Mouse (Mus musculus) cerebellum, adult 11 months (tissue): ENCODE measurements at regions not wholly inside any gene's neighbourhood (a gene's known extent, or its start where the extent isn't known, plus 50 kb on each side); places are given as distances from the start of the nearest gene placed in this dataset.
A peak's percentile ranks its signal among the peaks of the same experiment; 100 is the strongest.

ENCODE experiments used
- DNase-seq: peaks from one replicate; pipeline ENCODE4 v3.0.0; 2022

DNA sequence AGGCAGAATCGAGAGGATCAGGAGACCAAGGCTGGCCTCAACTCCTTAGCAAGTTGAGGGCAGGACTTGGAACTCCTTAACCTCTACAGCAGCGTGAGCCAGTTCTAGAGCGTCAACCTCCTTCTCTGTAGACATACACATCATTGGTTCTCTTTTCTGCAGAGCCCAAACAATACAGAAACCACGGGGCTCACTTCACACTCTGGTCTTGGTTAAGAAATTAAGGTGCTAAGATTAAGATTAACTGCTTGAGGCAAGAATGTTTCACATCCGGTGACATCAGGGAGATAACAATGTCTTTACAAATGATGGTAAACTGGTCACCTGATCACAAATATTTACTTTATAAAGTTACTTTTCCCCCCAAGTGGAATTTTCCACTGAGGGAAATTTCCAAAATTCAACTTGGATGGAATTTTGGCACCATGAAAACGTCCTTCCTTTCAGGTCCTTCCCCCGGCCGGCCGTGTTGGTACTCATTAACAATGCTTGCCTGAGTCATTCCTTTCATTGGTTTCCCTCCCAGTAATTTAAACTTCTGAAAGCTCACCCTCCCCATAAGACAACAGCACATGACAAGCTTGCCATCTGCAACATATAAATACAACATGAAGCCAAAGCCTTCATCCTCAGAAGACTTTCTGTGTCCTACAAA lies 77.3 kb upstream of the Kdm7a start:
- no peak for DNase-seq

DNA sequence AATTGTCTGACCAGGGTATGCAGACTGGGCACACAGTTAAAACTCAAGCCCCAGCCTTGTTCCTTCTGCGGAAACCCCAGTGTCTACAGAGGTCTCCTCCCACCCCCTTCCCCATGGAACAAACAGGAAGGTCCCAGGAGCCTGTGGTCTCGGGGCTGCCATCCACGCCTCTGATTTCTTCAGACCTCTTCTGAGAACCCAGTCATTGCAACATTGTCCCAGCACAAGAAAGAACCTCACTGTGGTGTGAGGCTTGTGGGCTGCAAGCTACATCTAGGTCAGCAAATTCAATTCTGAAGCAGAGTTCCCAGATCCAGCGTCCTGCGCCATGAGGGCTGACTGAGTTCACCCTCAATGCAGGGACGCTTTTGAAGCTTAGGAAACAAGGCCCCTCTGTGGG lies 71.7 kb upstream of the Kdm7a start:
- DNase-seq: no peak

DNA sequence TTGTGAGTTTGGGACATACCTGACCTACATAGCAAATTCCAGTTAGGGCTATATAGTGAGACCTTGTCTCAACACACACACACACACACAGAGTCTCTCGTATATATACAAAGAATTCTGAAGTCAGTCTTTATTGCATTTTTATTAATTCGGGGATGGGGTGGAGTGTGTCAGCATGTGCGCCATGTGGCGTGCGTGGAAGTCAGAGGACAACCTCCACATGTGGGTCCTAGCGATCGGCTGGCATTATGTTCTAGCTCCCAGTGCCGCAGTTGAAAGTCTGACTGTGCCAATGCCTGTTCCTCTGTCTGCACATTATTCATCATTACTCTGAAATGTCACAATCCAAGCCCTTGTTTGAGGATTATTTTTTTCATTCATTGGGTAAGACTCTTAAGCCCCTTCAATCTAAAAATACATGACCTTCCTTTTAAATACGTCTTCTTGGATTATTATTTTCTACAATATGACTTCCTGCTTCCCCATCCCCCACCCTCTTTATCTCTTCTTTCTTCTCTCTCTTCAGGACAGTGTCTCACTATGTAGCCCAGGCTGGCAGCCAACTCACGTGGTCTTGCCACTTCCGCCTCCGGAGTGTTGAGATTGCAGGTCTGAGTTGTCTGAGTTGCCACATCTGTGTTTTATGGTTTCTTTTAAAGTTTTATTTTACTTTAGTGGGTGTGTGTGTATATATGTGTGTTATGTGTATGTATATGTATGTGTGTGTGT lies 68.3 kb upstream of the Kdm7a start:
- no peak for DNase-seq

DNA sequence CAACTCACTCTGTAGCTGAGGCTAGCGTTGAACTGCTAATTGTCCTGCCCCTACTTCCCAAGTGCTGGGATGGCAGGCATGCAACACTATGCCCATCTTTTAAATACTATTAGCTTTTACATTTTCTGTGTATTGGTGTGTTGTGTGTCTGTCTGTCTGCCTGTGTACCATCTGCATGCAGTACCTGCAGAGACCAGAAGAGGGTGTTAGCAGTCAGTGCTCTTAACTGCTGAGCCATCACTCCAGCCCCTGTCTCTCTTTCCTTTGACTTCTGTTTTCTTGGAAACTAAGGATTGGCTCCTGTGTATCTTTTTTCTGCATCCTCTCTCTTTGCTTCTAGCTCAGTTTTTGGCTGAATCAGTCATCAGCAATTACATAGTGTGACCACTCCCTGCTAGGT lies 66.8 kb upstream of the Kdm7a start:
- DNase-seq: no peak

DNA sequence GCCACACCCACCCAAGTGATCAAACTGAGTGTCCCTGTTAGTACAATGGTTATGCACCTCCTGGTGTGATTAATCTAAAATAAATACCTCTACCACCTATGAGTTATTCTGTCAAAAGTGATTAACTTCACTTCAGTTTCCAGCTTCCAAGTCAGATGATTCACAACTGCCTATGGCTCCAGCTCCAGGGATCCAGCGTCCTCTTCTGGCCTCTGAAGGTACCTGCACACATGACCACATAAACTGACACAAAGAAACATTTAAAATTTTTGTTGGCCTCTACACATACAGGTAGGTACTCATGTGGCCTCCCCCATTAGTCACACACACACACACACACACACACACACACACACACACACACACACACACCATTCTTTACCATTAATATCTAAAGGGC lies 63.9 kb upstream of the Kdm7a start:
- no peak for DNase-seq

DNA sequence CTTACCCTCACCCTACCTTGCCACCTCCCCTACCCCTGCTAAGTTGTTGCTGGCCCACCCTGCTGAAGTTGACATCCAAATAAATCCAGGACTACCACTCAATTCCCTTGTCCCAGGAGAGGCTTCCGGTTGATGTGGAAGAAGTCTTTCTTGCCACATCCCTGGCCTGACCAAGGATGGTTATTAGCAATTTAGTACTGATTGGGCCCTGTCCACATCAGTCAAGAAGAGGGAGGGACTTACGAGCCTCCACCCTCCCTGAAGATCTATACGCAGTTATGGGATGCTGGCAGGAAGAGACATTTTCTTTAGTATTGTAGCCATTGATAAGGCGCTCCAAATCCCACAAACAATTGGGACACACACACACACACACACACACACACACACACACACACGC lies 63.1 kb upstream of the Kdm7a start:
- no peak for DNase-seq

DNA sequence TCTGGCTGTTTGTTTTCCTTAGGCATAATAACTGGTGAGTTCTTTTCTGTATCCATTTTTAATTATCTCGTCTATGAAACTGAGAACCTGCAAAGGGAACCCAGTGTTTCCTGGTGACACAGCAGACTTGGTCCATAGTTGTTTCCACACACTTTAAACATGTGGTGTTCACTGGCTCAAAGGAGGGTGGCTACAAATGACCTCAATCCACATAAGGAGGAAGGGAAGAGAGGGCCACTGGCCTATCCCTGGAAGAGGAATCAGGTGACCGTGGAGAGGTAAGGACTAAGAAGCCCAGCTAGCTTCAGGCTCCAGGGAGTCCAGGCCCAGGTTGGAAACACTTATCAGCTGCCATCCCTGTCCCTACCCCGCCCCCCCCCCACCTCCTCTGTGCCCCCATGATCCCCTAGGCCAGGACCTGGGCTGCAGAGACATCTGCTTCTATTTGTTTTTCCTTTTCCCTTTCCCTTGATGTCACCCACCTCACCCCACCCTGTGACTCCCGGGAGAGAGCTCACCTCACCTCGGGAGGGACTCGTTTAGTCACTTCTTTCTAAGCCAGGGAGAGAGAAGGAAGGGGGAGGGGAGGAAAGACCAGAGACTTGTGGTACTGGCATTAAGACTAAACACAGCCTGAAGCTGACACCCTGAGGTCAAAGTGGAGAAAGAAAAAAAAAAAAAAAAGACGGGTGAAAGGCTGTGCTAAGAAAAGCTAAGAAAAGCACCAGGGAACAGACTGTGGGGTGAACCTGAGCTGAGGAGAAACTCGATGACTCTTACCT lies 62.2 kb upstream of the Kdm7a start:
- DNase-seq: no peak

DNA sequence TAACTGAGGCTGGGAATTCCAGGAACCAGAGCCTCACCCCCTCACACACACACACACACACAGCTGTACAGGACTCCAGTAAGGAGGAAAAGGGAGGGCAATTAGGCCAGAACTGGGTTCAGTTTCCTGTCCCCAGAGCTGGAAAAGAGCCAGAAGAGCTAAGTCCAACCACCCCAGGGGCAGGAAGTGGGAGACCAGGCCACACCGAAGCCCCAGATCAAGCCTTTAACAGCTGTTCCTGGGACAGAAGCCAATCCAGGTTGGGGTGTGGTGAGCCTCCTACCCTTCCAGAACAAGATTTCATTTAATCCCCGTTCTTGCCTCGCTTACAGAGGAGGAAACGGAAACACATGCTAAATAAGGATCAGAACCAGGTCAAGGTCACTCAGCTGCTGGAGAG lies 58.1 kb upstream of the Kdm7a start:
- no peak for DNase-seq

DNA sequence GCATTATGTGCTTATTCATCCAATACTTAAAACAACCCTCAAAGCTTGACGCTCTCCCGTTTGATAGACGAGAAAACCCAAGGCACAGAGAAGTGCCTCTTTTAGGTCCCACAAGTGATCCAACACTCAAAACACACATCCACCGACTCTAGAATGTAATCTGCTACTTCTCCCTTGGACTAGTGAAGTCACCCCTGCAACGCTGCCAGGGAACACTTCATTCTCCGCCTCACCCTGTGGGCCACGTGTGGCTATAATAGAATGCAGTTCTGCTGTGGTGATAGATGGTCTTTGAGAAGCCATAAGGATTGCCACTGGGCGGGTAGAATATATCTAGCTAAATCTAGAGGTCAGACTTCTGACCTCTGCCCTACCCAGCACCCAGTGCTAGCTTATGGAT lies 57.0 kb upstream of the Kdm7a start:
- DNase-seq: no peak

DNA sequence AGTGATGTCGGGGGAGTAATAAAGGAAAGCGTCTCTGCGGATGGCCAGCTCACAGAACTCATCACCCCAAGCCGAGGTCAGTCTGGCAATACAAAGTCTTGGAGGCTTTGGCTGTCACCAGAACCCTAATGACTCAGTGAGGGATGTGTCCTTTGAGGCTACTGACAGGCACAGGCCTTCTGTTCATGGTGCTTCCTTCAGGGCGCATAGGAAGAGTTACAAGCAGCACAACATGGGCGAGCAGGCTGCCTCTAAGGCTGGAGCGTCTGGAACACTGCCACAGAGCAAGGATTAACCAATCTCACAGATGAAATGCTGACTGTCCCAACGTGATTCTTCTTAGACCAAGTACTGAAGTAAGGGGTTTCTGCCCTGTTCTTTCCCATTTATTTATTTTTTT lies 55.4 kb upstream of the Kdm7a start:
- no peak for DNase-seq

DNA sequence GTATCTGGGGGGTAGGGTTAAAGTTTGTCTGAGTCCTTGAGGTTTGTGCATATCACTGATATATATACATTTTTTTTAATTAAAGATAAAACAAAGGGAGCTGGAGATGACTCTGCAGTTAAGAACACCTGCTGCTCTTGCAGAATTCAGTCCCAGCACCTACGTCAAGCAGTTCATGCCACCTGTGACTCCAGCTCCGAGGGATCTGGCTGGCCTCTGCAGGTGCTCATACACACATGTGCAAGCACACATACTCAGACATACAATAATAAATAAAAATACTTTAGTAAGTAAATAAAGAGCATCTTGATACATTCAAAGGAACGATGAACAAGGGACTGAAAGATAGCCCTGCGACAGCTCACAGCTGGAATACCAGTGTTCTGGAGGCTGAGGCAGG lies 53.9 kb upstream of the Kdm7a start:
- no peak for DNase-seq

DNA sequence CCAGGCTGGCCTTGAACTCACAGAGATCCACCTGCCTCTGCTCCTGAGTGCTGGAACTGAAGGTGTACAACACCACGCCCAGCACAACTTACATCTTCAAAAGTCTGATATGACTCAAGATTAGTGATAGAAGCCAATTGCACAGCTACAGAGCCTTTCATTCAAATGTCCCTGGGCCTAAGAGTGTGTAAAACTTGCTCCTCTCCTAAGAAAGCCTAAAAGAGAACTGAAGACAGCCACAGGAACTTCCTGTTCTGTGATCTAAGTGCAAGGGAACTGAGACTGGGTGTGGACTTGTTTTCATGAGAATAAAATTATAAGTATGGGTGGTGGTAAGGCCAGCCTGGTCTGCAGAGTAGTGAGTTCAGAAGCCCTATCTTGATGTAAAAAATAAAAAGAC lies 52.5 kb upstream of the Kdm7a start:
- DNase-seq: no peak

DNA sequence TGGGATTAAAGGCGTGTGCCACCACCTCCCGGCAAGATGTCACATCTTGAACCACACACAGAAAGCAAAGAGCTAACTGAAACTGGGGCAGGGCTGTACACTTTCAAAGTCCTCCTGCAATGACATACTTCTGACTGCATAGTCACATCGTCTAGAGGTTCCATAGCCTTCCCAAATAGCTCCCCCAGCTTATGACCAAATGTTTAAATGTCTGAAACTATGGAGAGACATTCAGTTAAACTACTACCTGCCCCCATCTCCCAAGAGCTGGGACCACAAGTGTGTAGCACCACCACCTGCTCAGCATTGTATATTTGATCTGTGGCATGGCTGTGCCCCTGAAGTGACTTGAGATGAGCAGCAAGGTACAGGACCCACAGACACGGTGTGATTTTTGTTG lies 52.1 kb upstream of the Kdm7a start:
- DNase-seq: no peak

DNA sequence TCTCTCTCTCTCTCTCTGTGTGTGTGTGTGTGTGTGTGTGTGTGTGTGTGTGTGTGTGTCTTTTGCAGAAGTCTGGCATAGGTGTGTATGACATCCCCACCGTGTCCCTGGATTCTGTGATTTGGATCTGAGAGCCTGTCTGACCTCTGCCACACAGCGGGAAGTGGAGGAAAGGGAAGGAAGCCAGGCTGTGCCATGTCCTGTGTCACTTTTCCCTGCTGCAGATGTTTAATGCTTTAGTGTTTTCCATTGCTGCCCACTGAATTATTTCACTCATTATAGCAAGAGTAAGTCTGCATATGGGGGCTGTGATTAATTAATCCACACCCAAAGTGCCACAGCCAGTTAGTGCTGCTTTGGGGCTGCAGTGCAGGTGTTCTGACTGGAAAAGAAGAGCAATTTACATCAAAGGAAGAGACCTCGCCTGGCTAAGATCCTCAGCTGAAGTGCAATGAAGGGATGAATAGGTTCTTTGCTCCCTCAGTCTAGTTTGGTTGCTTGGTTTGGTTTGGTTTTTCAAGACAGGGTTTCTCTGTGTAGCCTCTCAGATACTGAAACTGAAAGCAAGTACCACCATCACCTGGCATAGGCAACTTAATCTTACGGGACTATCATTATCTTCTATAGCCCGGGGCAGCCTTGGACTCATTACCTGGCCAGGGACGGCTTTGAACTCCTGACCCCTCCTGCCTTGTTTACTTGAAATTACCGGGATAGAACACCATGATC lies 51.2 kb upstream of the Kdm7a start:
- DNase-seq: no peak

DNA sequence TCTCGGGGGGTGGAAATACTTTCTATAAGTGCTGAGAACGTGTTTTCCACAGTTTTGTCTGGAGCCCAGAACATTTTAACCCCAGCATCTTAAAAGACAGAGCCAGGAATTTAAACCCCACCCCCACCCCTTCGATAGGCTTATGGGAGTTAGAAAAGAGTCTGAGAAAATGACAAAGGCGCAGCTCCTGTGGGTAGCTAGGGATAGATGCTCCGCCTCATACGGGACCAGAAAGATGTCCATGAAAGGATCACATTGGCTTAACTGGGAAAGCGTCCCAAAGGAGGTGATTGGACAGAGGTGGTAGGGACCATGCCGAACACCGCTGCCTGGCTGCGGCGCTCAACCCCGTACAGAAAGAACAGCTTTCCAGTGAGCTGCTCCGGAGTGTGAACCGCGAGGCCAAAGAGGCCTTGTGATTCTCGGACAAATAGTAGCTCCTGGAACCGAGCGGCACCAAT lies 50.6 kb upstream of the Kdm7a start:
- peak; percentile 15 for DNase-seq

DNA sequence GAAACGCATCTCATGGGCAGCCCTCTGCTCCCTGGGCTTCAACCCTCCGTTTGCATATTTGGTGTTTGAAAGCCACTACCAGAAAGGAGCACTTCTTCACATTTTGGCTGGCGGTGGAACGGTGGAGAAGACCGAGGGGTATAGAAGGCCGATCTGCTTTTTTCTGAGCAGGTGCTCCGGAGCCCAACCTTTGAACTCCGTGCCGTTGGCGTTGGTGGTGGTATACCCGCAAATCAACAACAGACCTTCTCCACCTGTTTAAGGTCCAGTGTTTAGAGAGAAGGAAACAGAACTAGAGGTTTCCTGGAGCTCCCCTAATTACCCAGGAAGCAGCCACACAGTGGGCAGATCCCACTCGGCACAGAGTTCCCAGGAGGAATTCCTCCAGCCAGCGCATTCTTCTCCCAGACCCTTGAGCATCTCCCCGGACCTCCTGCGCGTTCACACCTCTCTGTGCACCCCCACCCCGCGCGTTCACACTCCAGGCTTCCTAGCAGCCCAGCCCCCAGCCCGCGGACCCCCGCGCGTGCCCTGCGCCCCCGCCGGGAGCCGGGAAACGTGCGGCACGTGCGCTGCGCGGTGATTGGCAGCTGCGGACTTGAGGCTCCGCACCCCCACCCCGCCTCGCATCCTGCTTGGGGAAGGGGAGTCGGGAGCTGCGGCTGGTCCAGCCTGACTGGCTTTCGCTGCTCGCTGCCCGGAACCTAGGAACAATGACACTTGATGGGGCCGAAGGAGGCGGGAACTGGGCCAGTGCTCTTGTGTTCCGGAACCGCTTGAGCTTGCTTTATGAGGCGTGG lies 49.9 kb upstream of the Kdm7a start:
- peak; percentile 38 for DNase-seq
